In genomic region chr16:58349354-58349753, GRCm38 (mm10) we compare ENCODE assay signal across 11 mouse cellular contexts. TPM values are rescaled to one million over a fixed set of nuclear protein-coding genes. Genes with fewer than 3 reads are reported as not detected.
A peak's percentile ranks its signal among the peaks of the same experiment; 100 is the strongest.
DNase-seq lines count a peak whose midpoint lies in the region; ATAC-seq lines count a peak whose summit lies in the region.
"Had no signal": no experiment of that assay in that cellular context is flagged by ENCODE, and none has a peak within 500 bp of the region (broad histone marks: within the 10 kb centered on the region; RNA-seq: fewer than 3 reads in every experiment).

No protein-coding gene starts in this region.

- H3K9me3 ChIP-seq in neural tube, embryonic 15.5 days (replicated peaks): no peaks in the 10 kb centered on the region
- no peaks in the 10 kb centered on the region for H3K9me3 ChIP-seq in embryonic facial prominence, embryonic 13.5 days
- no peaks in the 10 kb centered on the region for H3K9me3 ChIP-seq in heart, embryonic 15.5 days (replicated peaks)
- H3K9me3 ChIP-seq: intestine, embryonic 15.5 days had no signal

- peak; percentile 34 for DNase-seq in neural tube, embryonic 10.5 days (ENCODE audit: extremely low spot score, low spot score)
- DNase-seq in kidney, adult 9 months: no peak
- DNase-seq in thymus, postnatal 36 days: no peak
- DNase-seq in layer of hippocampus, adult 9-10 months (ENCODE audit: low spot score): no peak
- DNase-seq: cerebellum, adult 2 months; spleen, adult 18-20 months had no signal

- no peaks in the 10 kb centered on the region for H3K27me3 ChIP-seq in neural tube, embryonic 15.5 days (replicated peaks)
- no peaks in the 10 kb centered on the region for H3K27me3 ChIP-seq in embryonic facial prominence, embryonic 13.5 days
- no peaks in the 10 kb centered on the region for H3K27me3 ChIP-seq in heart, embryonic 15.5 days
- H3K27me3 ChIP-seq: intestine, embryonic 15.5 days had no signal

- no peak overlapping the region for H3K4me2 ChIP-seq in neural tube, embryonic 15.5 days
- peak overlapping the region; percentile 30 for H3K4me2 ChIP-seq in embryonic facial prominence, embryonic 13.5 days
- H3K4me2 ChIP-seq in heart, embryonic 15.5 days: peak overlapping the region; percentile 33
- H3K4me2 ChIP-seq: intestine, embryonic 15.5 days had no signal

- H3K4me3 ChIP-seq in neural tube, embryonic 15.5 days (replicated peaks): no peak overlapping the region
- no peak overlapping the region for H3K4me3 ChIP-seq in embryonic facial prominence, embryonic 13.5 days
- H3K4me3 ChIP-seq in heart, embryonic 15.5 days: no peak overlapping the region
- H3K4me3 ChIP-seq: intestine, embryonic 15.5 days had no signal

- peaks cover 5% of the 10 kb centered on the region for H3K4me1 ChIP-seq in neural tube, embryonic 15.5 days
- H3K4me1 ChIP-seq in embryonic facial prominence, embryonic 13.5 days: peaks cover 16% of the 10 kb centered on the region
- peaks cover 14% of the 10 kb centered on the region for H3K4me1 ChIP-seq in heart, embryonic 15.5 days (replicated peaks)
- H3K4me1 ChIP-seq: intestine, embryonic 15.5 days had no signal

- no peak for ATAC-seq in neural tube, embryonic 15.5 days (ENCODE audit: low FRiP score)
- ATAC-seq in embryonic facial prominence, embryonic 13.5 days (ENCODE audit: insufficient number of reproducible peaks, insufficient read depth, low FRiP score, low TSS enrichment, low read depth): peak; percentile 64; the same call in 1 of the 2 replicates
- 0 out of 2 replicates have a peak, but pooled peaks have one; percentile 14 for ATAC-seq in heart, embryonic 15.5 days (replicated peaks; ENCODE audit: insufficient number of reproducible peaks, insufficient read depth, low FRiP score, low read depth)
- ATAC-seq: intestine, embryonic 15.5 days had no signal

- H3K36me3 ChIP-seq in neural tube, embryonic 15.5 days: no peaks in the 10 kb centered on the region
- no peaks in the 10 kb centered on the region for H3K36me3 ChIP-seq in embryonic facial prominence, embryonic 13.5 days
- H3K36me3 ChIP-seq in heart, embryonic 15.5 days: no peaks in the 10 kb centered on the region
- H3K36me3 ChIP-seq: intestine, embryonic 15.5 days had no signal

- no peak overlapping the region for H3K9ac ChIP-seq in neural tube, embryonic 15.5 days (replicated peaks)
- no peak overlapping the region for H3K9ac ChIP-seq in embryonic facial prominence, embryonic 13.5 days
- no peak overlapping the region for H3K9ac ChIP-seq in heart, embryonic 15.5 days
- H3K9ac ChIP-seq: intestine, embryonic 15.5 days; liver, embryonic 14.5 days had no signal

- H3K27ac ChIP-seq in neural tube, embryonic 15.5 days (replicated peaks): no peak overlapping the region
- peak overlapping the region; percentile 56 for H3K27ac ChIP-seq in embryonic facial prominence, embryonic 13.5 days
- peak overlapping the region; percentile 71 for H3K27ac ChIP-seq in heart, embryonic 15.5 days
- H3K27ac ChIP-seq: intestine, embryonic 15.5 days; liver, embryonic 14.5 days had no signal

- WGBS in neural tube, embryonic 15.5 days: 35% methylated on average over 5 of the region's 5 CpGs
- 14% methylated on average over 5 of the region's 5 CpGs for WGBS in embryonic facial prominence, embryonic 13.5 days
- 32% methylated on average over 5 of the region's 5 CpGs for WGBS in heart, embryonic 15.5 days

RNA-seq across cellular contexts. Expression of gene Dcbld2, which starts 58.9 kb away (rescaled TPM):
- 4.7 and 5.6 TPM in 2 replicates for polyA plus RNA-seq in neural tube, embryonic 15.5 days (2015; fragmentation: Nextera tagmentation; extraction: Ambion mirVana)
- polyA plus RNA-seq in embryonic facial prominence, embryonic 13.5 days (2015; fragmentation: Nextera tagmentation; extraction: Ambion mirVana): 5.6 TPM in 2 replicates
- 10.7 and 11.7 TPM in 2 replicates for polyA plus RNA-seq in heart, embryonic 15.5 days (2015; fragmentation: Nextera tagmentation; extraction: Ambion mirVana)
